Mouse (Mus musculus): ENCODE results near the gene Lnpep.

Gene Lnpep

GRCm38 (mm10) chr17:17609523-17609922 is 15.3 kb downstream of the Lnpep start:
- no peak for DNase-seq (ENCODE audit: low spot score in 2 of 2)

- DNase-seq (ENCODE audit: low spot score in 2 of 2): no peak
Measured at GRCm38 (mm10) chr17:17608416-17608988, 16.3 kb downstream of the Lnpep start.

DNA sequence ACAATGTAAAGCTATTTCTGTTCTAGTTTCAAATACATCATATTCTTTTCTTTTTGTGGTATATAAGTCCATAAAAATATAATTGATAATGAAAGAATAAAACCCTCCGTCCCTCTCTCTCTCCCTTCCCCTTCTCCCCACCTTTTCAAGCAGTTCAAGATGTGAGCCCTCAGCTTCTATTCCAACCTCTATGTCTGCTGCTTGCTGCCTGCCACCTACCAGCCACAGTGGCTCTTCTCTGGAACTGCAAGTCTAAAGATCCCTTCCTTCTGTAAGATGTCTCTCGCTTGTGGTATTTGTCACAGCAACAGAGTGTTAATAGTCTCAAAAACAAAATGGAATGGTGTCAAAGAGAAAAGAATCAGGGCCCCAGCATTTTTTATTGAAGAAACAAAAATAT is 20.3 kb downstream of the Lnpep start:
- no peak for DNase-seq (ENCODE audit: low spot score in 2 of 2)

DNA sequence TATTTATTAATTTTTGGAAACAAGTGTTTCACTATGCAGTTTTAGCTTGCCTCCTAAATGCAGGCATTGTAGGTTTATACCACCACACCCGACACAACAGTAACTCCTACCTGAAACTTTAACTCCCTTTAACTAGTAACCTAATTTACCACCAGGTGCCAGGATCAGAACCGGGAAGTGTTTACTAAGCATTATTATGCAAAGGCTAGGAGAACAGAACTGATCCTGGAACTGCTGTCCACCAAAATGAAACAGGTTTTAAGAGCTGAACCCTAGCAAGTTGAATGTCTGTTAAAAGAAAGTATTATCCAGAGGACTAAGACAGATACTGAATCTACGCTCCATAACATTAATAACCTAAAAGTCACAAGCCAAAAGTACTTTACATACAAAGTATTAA is 21.2 kb downstream of the Lnpep start:
- no peak for DNase-seq (ENCODE audit: low spot score in 2 of 2)

- DNase-seq (ENCODE audit: low spot score in 2 of 2): no peak
Measured at GRCm38 (mm10) chr17:17602786-17603185, 22.1 kb downstream of the Lnpep start.

GRCm38 (mm10) chr17:17602330-17602729 is 22.5 kb downstream of the Lnpep start:
- no peak for DNase-seq (ENCODE audit: low spot score in 2 of 2)

DNA sequence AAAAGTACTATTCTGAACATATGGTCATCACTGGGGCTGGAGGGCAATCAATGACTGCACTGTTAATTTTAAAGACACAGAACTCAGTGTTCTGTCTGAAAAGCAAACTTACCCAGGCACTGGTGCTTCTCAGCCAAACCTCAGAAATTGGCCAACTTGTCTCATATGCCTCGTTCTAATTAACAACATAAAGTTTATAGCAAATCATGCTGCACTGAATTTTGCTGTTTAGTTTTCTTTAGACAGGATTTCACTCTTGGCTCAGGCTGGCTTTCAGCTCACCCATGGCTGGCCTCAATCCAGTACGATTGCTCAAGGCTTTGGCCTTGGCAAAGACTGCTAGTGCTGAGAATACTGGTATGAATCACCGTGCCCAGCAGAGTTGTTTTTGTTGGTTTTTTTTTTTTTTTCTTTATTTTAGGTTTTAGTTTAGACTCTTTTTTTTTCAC is 24.0 kb downstream of the Lnpep start:
- DNase-seq (ENCODE audit: low spot score in 2 of 2): peak; percentile 37 to 64

- DNase-seq (ENCODE audit: low spot score in 2 of 2): no peak
Measured at GRCm38 (mm10) chr17:17600001-17600400, 24.8 kb downstream of the Lnpep start.

DNA sequence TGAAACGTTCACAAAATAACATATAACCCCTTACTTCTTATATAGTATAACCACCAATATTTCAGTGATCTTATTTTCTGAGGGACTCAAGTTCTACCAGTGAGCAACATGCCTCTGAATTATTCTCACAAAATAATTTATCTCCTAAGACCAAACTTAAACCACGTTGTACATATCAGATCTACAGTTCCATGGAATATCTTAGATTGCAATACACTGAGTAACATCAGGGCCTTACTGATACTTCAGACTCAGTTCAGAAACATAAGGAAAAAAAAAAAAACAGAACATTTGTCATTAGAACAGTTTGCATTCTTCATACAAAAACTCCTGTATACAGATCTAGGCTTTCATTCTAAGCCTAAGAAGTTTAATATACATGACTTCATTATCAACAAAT is 26.5 kb downstream of the Lnpep start:
- DNase-seq (ENCODE audit: low spot score in 2 of 2): no peak

- peak in 1 of 2 experiments; percentile 31 for DNase-seq (ENCODE audit: low spot score in 2 of 2)
Measured at GRCm38 (mm10) chr17:17592926-17593325, 31.9 kb downstream of the Lnpep start.

DNA sequence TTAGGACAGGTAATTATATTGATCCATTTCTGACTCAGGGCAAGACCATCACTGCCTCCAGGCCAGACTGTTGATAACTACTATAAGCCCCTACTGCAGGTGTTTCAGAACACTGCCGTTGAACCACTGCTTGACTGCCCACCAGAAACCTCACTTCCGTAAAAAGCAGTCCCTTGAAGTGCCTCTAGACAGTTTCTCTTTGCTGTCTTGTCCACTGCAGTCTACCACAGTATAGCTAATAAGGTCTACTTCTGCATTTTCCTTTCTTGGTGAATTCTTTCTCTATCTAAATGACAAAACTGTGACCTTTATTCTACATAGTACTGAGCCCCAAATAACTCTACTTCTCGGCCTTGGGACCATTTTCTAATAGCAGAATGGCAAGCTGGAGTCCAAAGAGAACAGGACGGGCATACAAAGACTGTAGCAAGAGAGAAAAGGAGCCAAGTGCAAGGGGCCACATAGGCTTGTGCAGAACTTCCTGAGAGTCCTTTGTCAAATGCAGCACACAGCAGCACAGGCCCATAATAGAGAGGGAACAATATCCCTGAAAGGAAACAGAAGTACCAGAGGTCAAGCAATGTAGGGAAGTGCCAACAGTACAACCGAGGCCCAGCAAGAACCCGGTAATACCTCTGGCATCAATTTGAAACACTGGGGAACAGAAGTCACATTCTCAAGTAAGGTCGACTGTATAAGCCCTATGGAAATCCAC is 37.4 kb downstream of the Lnpep start:
- no peak for DNase-seq (ENCODE audit: low spot score in 2 of 2)

GRCm38 (mm10) chr17:17585115-17585514 is 39.7 kb downstream of the Lnpep start:
- no peak for DNase-seq (ENCODE audit: low spot score in 2 of 2)

- DNase-seq (ENCODE audit: low spot score in 2 of 2): no peak
Measured at GRCm38 (mm10) chr17:17583896-17584295, 41.0 kb downstream of the Lnpep start.

GRCm38 (mm10) chr17:17581234-17581633 is 43.6 kb downstream of the Lnpep start:
- no peak for DNase-seq (ENCODE audit: low spot score in 2 of 2)

DNA sequence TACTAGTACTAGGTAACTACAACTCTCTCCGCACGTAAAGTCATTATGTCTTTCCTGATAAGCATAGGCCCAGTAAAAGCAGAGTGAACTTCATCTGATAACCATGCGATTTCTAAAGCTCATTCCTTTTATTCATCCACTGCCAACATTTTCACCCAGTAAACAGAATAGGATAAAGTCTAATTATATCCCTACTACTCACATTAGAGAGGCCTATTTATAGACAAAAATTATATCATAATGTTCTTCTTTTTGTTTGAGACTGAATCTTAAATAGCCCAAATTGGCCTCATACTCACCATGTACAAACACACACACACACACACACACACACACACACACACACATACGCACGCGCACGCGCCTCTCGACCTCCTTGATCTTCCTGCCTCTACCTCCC is 48.5 kb downstream of the Lnpep start:
- DNase-seq (ENCODE audit: low spot score in 2 of 2): no peak

- peak in 1 of 2 experiments; percentile 27 for DNase-seq (ENCODE audit: low spot score in 2 of 2)
Measured at GRCm38 (mm10) chr17:17567071-17567470, 57.8 kb downstream of the Lnpep start.

GRCm38 (mm10) chr17:17548958-17549357 is 75.9 kb downstream of the Lnpep start:
- DNase-seq (ENCODE audit: low spot score in 2 of 2): no peak

GRCm38 (mm10) chr17:17531338-17531737 is 93.5 kb downstream of the Lnpep start:
- no peak for DNase-seq (ENCODE audit: low spot score in 2 of 2)

- DNase-seq (ENCODE audit: low spot score in 2 of 2): no peak
Measured at GRCm38 (mm10) chr17:17516384-17517016, 108.3 kb downstream of the Lnpep start.

GRCm38 (mm10) chr17:17506677-17507076 is 118.2 kb downstream of the Lnpep start:
- DNase-seq (ENCODE audit: low spot score in 2 of 2): no peak

DNA sequence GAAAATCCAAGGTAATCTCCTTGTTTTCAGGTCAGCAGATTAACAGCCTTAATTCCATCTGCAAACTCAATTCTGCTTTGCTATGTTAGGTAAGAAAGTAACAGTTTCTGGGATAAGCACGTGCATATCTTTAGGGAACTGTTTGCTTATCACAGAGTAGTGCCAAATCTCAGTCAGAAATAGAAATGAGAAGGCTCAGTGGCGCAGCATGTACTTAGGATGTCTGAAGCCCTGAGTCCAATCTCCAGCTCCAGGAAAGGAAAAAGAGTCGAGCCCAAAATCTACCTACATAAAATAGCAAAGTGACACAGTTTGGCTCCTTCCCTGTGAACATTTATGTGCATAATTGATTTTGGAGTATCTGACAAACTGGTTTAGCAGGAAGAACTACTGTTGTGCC is 125.6 kb downstream of the Lnpep start:
- peak in 1 of 2 experiments; percentile 34 for DNase-seq (ENCODE audit: low spot score in 2 of 2)

- no peak for DNase-seq (ENCODE audit: low spot score in 2 of 2)
Measured at GRCm38 (mm10) chr17:17498848-17499247, 126.0 kb downstream of the Lnpep start.

DNA sequence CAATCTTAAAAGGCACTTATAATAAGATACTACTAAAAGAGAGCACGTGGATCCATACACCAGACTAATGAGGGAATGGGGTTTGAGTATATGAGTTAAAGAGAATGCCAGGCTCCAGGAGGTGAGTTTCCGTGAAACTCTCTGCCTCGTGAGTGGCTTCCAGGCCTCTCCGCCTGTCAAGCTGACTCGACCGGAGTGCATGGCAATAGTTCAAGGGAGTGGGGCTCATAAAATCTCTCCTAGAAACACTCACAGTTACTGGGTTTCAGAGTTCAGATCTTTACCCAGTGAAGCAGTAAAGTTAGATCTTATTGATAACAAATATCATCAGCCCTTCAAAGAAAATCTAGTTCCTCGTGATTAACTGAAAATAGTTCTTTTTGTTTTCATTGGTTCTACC is 128.1 kb downstream of the Lnpep start:
- no peak for DNase-seq (ENCODE audit: low spot score in 2 of 2)

Measured in left cerebral cortex, adult 9 months (tissue).